Mouse (Mus musculus): ENCODE measurements at regions not wholly inside any gene's neighbourhood (a gene's known extent, or its start where the extent isn't known, plus 50 kb on each side); places are given as distances from the start of the nearest gene placed in this dataset.

DNA sequence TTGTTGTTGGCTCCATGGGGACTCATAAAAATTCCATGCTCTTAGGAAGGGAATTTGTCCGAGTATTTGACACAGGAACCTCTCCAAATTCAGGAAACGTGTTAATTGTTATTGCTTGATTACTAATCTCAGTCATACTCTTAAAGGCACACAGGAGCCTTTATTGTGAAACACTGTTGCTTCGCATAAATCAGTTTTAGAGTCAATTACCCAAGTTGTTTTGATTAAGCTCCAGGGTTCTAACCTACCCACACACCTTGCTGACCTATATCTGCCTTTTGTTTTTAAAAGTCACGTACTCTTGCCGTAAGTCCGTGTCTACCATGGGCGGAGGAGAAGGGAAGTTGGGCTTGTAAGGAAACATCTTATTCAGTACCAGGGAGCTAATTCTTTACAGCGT is 89.6 kb upstream of the Cxadr start:
- ATAC-seq (ENCODE audit: insufficient read depth, low FRiP score, low read depth), result no peak
- 82% methylated on average over 8 of the region's 8 CpGs for WGBS
- Histone ChIP-seq H3K4me2 (no peak overlapping the region), H3K4me1 (no peaks in the 10 kb centered on the region), H3K36me3 (no peaks in the 10 kb centered on the region), H3K4me3 (replicated peaks) (no peak overlapping the region), H3K27me3 (replicated peaks) (no peaks in the 10 kb centered on the region), H3K27ac (no peak overlapping the region), H3K9ac (no peak overlapping the region), H3K9me3 (no peaks in the 10 kb centered on the region)

DNA sequence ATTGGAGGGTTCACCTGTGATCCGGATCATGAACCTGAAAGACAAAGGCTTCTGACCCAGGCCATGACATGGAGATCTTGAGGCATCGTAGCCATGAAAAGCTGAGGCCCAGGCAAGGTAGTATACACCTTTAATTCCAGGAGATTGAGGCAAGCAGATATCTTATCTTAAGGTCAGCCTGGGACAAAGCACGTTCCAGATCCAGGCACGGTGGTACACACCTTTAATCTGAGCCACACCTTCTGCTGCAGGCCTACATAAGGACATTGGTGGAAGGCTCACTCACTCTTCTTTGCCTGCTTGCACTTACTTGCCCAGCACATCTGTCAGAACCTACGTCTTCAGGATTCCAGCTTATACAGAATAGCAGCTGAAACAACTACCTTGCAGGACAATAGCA is 93.0 kb upstream of the Cxadr start:
- no peaks in the 10 kb centered on the region for H3K9me3 ChIP-seq
- H3K27ac ChIP-seq, result no peak overlapping the region
- no peaks in the 10 kb centered on the region for H3K27me3 ChIP-seq (replicated peaks)
- no peaks in the 10 kb centered on the region for H3K36me3 ChIP-seq
- H3K9ac ChIP-seq, result no peak overlapping the region
- ATAC-seq (ENCODE audit: insufficient read depth, low FRiP score, low read depth), result 0 out of 2 replicates have a peak, but pooled peaks have one; percentile 60
- H3K4me2 ChIP-seq, result no peak overlapping the region
- no peak overlapping the region for H3K4me3 ChIP-seq (replicated peaks)
- WGBS, result 72% methylated on average over 5 of the region's 5 CpGs
- H3K4me1 ChIP-seq, result no peaks in the 10 kb centered on the region

DNA sequence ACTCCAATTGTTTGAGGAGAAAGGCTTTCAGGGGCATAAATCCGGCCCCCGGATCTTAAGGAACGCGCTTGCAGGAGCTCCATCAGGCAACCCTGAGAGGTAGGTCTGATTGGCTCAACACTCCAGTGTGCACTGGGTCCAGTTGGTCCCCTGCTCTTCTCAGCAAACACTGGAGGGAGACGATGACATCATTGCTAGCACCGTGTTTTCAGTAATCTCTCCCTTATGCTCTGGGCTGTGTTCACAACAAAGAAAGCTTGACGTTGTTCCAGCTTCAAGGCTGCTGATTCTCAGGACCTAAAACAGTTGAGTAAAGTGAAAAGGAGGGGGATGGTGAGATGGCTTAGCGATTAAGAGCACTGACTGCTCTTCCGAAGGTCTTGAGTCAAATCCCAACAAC is 97.0 kb upstream of the Cxadr start:
- H3K4me3 ChIP-seq (replicated peaks), result no peak overlapping the region
- no peaks in the 10 kb centered on the region for H3K4me1 ChIP-seq
- no peaks in the 10 kb centered on the region for H3K36me3 ChIP-seq
- H3K4me2 ChIP-seq, result no peak overlapping the region
- H3K9me3 ChIP-seq, result no peaks in the 10 kb centered on the region
- H3K27ac ChIP-seq, result no peak overlapping the region
- WGBS, result 76% methylated on average over 9 of the region's 9 CpGs
- no peaks in the 10 kb centered on the region for H3K27me3 ChIP-seq (replicated peaks)
- no peak for ATAC-seq (ENCODE audit: insufficient read depth, low FRiP score, low read depth)
- H3K9ac ChIP-seq, result no peak overlapping the region

DNA sequence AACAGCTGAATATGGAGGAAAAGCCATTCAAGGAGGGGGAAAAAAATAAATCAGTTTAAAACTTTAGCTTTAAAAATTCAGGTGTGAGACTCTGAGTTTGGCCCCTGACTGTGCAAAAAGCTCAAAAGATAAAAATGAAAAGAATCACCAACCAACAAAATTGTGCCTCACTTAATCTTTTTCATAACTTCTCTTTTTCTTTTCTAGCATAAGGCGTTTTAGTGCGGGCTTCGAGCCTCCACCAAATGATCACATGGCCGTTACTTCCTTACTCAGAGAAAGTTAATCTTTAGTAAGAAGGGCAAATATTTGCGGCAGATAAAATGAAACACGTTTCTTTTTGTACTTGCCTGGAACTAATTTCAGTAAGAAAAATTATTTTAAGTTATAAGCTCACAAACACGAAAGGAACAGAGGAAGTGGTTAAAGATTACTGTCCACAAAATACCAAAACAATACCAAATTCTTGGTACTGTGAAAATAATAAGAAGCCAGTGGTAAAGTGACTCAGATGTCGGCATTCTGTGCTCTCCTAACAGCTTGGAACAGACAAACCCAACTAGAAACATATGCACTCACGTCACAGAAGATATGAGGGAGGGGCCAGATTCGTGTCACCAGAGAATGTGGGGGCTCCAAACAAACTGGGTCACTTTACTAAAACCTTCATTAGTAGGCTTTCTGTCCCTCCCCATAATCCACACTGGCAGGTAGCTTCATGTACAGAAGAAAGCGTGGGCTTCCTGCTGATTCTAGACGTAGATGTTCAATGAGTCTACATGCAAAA is 101.1 kb upstream of the Cxadr start:
- Histone ChIP-seq H3K9ac (no peak overlapping the region), H3K4me3 (replicated peaks) (no peak overlapping the region), H3K27me3 (replicated peaks) (no peaks in the 10 kb centered on the region), H3K36me3 (no peaks in the 10 kb centered on the region), H3K9me3 (no peaks in the 10 kb centered on the region), H3K4me1 (no peaks in the 10 kb centered on the region), H3K27ac (peak overlapping the region; percentile 33; the same call in 1 of the 2 replicates), H3K4me2 (no peak overlapping the region)
- 53% methylated on average over 12 of the region's 12 CpGs for WGBS
- peak; percentile 28; the same call in 1 of the 2 replicates for ATAC-seq (ENCODE audit: insufficient read depth, low FRiP score, low read depth)

DNA sequence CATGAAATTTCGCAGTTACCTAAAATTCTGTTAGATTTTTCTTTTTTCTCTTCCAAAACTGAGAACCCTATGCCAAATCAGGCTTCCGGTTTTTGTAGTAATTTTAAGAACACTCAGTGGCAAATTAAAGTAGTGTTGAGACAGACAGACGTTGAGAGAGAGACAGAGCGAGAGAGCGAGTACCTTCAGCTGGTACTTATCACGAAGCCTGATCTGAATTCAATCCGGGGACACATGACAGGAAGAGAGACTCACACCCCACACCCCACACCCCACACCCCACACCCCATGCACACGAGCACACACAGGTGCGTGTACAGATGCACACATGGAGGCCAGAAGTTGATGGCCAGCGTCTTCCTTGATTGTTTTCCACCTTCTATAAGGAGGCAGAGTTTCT is 102.0 kb upstream of the Cxadr start:
- Histone ChIP-seq H3K9ac (no peak overlapping the region), H3K36me3 (no peaks in the 10 kb centered on the region), H3K9me3 (no peaks in the 10 kb centered on the region), H3K27me3 (replicated peaks) (no peaks in the 10 kb centered on the region), H3K27ac (no peak overlapping the region), H3K4me1 (no peaks in the 10 kb centered on the region), H3K4me2 (no peak overlapping the region; the same call in 1 of the 2 replicates), H3K4me3 (replicated peaks) (no peak overlapping the region)
- ATAC-seq (ENCODE audit: insufficient read depth, low FRiP score, low read depth), result no peak
- 67% methylated on average over 10 of the region's 10 CpGs for WGBS

DNA sequence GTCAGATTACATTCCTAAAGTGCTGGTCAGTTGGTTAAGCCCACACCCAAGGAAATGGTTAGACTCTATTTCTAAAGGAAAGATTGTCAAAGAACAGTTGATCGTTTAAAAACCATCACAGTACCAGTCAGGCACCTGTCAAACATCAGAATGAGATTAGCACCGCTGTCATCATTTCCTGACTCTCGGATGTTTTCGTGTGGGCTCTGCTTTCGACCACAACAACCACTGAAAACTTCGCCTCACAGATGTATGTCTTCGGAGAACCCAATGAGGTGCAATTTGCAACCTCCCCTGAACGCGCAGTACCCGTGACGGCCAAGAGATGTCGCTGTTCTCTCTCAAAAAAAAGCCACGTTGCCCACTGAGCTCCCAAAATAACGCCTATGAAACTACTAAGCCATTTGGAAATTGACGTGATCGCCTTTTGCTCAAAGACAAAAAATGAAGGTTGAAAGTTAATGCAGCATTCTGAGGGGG is 102.6 kb upstream of the Cxadr start:
- no peak for ATAC-seq (ENCODE audit: insufficient read depth, low FRiP score, low read depth)
- H3K4me2 ChIP-seq, result no peak overlapping the region; the same call in none of the 2 replicates

DNA sequence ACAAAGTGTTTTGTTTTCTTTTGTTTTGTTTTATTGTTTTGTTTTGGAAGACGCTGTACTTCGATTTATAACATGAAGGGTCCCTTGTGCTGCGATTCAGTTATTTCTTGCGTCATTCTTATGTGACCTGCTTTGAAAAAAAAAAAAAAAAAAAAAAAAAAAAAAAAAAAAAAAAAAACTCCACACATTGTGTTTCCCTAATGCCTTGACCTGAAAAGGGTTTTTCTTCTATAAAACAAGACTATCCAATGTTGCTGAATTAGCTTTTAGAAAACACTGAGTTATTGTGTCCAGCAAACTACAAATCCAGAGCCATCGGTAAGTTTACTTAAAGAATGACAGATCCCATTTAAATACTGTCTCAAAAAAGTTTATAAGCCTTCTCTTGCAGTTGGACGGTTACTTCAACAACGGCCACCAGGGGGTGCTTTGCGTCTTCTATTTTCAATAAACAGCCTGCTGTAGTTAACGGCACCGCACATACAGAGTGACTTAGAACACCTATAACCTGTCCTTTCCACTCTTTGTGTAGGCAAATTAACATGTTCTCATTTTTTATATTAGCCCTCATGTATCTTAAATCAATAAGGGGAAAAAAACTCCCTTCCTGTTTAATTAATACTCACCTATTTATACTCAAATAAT is 103.9 kb upstream of the Cxadr start:
- no peak for ATAC-seq (ENCODE audit: insufficient read depth, low FRiP score, low read depth)
- Histone ChIP-seq H3K9me3 (no peaks in the 10 kb centered on the region), H3K27ac (no peak overlapping the region), H3K4me1 (no peaks in the 10 kb centered on the region), H3K4me3 (replicated peaks) (no peak overlapping the region), H3K9ac (no peak overlapping the region), H3K36me3 (no peaks in the 10 kb centered on the region), H3K27me3 (replicated peaks) (no peaks in the 10 kb centered on the region), H3K4me2 (no peak overlapping the region)
- WGBS, result 10% methylated on average over 10 of the region's 10 CpGs

More for the DNA sequence above, 102.6 kb upstream of the Cxadr start:
- Histone ChIP-seq H3K4me1 (no peaks in the 10 kb centered on the region), H3K36me3 (no peaks in the 10 kb centered on the region), H3K27ac (no peak overlapping the region), H3K27me3 (replicated peaks) (no peaks in the 10 kb centered on the region), H3K9ac (no peak overlapping the region), H3K9me3 (no peaks in the 10 kb centered on the region), H3K4me3 (replicated peaks) (no peak overlapping the region)
- 7% methylated on average over 16 of the region's 16 CpGs for WGBS

DNA sequence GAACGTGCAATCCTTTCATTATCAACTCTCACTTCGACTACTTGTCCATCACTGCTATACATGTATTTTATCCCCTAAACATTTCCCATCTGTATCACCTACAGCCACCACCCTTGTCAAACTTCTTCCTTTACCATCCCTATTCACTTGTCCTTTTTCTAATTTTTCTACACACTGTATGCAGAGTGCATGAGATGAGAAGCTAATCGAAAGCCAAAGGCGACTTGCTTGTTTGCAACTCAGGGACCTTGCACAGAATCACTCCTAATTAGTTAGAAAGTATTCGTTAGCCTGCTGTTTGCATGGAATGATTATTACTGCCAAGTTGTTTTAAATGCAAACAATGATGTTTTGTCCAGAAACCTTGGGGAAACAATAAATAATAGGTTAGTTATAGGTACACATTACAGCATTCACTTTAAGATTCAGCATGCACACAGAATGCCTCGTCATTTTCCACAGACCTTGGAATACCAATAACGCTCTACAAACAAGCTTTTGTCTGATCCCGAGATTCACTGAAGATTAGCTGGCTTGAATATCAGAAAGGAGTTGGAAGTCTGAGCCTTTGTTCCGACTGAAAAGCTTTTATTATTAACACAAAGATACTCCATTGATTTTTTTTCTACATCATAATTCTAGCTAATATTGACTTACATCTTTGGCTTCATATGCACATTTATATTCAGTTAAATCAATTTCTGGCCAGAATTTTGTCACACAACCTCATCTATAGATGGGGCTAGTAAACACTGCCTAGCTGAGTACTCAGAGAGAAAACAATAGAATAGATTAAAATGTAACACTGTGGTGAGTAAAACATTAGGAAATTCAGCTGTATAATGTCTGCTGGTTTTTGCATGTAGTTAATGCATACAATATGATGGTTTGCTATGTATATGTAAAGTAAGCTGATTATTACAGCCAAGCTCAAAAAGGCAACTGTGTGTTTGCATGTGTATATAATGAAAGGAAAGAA is 130.4 kb upstream of the Cxadr start:
- Histone ChIP-seq H3K4me3 (replicated peaks) (no peak overlapping the region), H3K27ac (no peak overlapping the region), H3K27me3 (replicated peaks) (no peaks in the 10 kb centered on the region), H3K4me1 (no peaks in the 10 kb centered on the region), H3K4me2 (no peak overlapping the region), H3K9ac (no peak overlapping the region), H3K9me3 (no peaks in the 10 kb centered on the region), H3K36me3 (no peaks in the 10 kb centered on the region)
- WGBS, result 64% methylated on average over 9 of the region's 9 CpGs
- ATAC-seq (ENCODE audit: insufficient read depth, low FRiP score, low read depth), result no peak

DNA sequence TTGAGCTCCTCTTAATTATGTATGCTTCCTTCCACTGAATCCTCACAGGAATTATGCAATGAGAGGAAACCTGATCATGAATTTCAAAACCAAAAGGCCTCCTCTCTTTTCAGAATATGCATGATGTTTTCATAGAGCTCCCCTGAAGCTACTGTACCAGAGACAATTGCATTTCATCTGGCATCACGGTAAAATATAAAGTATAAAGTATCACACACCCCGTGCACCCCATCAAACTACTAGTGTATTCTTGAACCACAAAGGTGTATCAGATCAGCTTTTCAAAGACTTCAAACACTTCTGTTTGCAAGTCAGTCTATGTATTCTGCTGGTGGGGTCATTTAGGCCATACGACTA is 144.4 kb upstream of the Cxadr start:
- H3K27ac ChIP-seq, result no peak overlapping the region
- H3K4me2 ChIP-seq, result no peak overlapping the region

DNA sequence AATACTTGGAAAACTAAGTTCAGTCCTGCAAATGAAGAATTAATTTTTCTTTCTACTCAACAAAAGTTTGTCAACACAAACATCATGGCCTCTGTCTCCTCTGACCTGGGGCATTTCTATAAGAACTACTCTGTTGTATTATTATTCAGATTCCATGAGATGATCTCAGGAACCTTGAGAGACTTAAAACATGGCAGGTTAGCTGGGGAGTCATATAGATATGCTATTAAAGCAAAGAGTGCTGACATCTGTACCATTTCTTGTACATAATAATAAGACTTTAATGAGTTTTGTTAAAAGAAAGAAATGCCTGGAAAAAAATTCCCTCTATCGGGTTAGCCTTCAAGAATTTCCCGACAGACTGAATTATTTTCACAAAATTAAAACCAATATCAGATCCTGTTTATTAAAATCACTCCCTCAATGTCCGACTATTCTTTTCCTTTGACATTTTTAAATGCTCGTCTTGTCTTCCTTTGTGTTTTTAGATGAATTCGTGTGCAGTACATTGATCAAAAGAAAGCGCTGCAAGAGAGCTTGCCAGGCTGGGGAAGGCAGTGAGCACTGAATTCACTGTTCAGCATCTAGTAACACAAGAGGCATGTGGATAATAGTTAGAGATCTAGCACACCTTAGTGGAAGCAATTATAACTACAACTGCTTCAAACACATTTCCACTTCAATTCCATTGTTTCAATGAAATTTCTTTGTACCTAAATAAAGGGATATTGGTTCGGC is 145.0 kb upstream of the Cxadr start:
- H3K4me2 ChIP-seq, result no peak overlapping the region
- 38% methylated on average over 7 of the region's 7 CpGs for WGBS
- no peaks in the 10 kb centered on the region for H3K27me3 ChIP-seq (replicated peaks)
- H3K27ac ChIP-seq, result no peak overlapping the region
- H3K36me3 ChIP-seq, result no peaks in the 10 kb centered on the region
- no peak overlapping the region for H3K9ac ChIP-seq
- H3K4me1 ChIP-seq, result no peaks in the 10 kb centered on the region
- no peak overlapping the region for H3K4me3 ChIP-seq (replicated peaks)
- no peaks in the 10 kb centered on the region for H3K9me3 ChIP-seq
- ATAC-seq (ENCODE audit: insufficient read depth, low FRiP score, low read depth), result no peak

More for the DNA sequence above, 144.4 kb upstream of the Cxadr start:
- H3K27me3 ChIP-seq (replicated peaks), result no peaks in the 10 kb centered on the region
- WGBS, result 64% methylated on average over 3 of the region's 3 CpGs
- H3K9ac ChIP-seq, result no peak overlapping the region
- no peak for ATAC-seq (ENCODE audit: insufficient read depth, low FRiP score, low read depth)
- no peaks in the 10 kb centered on the region for H3K36me3 ChIP-seq
- no peaks in the 10 kb centered on the region for H3K4me1 ChIP-seq
- no peak overlapping the region for H3K4me3 ChIP-seq (replicated peaks)
- no peaks in the 10 kb centered on the region for H3K9me3 ChIP-seq

DNA sequence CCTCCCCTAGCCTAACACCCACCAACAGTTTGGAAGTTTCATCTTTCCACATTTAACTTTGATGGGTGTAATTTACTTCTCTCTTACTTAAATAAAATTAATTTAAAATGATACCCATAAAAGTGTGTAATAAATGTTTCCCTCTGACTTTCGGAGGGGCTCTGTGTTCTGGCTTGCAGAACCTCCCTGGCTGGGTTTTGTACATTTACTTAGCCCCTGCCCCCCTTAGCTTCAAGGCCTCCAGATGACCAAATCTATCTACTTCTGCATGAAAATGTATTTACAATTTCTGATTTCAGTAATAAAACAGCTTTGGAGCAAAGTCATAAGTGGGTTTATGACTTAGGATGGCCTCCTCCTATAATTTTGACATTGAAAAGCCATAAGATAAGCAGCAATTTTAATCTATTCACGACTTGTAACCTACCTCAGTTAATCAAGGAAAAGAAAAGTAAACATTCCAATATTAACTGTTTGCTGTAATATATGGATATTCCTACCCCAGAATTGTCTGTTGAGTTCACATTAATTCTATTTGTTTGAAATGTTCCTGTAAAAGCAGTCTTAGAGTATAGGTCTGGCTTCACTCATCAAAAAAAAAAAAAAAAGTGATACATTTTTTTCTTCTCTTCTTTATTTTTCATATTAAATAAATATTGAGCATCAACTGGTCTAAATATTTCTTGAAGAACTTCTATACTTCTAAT is 147.2 kb upstream of the Cxadr start:
- no peak; the same call in 1 of the 2 replicates for ATAC-seq (ENCODE audit: insufficient read depth, low FRiP score, low read depth)
- WGBS, result 18% methylated on average over 2 of the region's 2 CpGs
- H3K9me3 ChIP-seq, result no peaks in the 10 kb centered on the region
- H3K4me1 ChIP-seq, result no peaks in the 10 kb centered on the region
- H3K36me3 ChIP-seq, result no peaks in the 10 kb centered on the region
- 0 out of 2 replicates have a peak overlapping the region, but pooled peaks have one; percentile 31 for H3K27ac ChIP-seq
- H3K9ac ChIP-seq, result no peak overlapping the region
- H3K27me3 ChIP-seq (replicated peaks), result no peaks in the 10 kb centered on the region
- no peak overlapping the region for H3K4me2 ChIP-seq
- H3K4me3 ChIP-seq (replicated peaks), result no peak overlapping the region
